Mouse (Mus musculus): Measurements from ENCODE around the gene Gpr39. TPM values are rescaled to one million over a fixed set of nuclear protein-coding genes. Genes with fewer than 3 reads are reported as not detected.

Gpr39 gene
- polyA plus RNA-seq, 1 experiment from 2014 or later, result 3.9 TPM

GRCm38 (mm10) chr1:125663104-125663503, 13.7 kb upstream of the Gpr39 start:
- H3K4me1 ChIP-seq, result no peaks in the 10 kb centered on the region
- WGBS, result 37% methylated on average over 4 of the region's 4 CpGs
- H3K4me3 ChIP-seq, result no peak overlapping the region
- H3K9ac ChIP-seq, result no peak overlapping the region
- H3K27me3 ChIP-seq, result no peaks in the 10 kb centered on the region
- H3K27ac ChIP-seq, result no peak overlapping the region
- no peaks in the 10 kb centered on the region for H3K36me3 ChIP-seq
- no peak overlapping the region for H3K4me2 ChIP-seq
- no peaks in the 10 kb centered on the region for H3K9me3 ChIP-seq
- ATAC-seq (ENCODE audit: borderline replicate concordance, extremely low read depth, low FRiP score, low TSS enrichment), result no peak

GRCm38 (mm10) chr1:125665127-125665637, 11.6 kb upstream of the Gpr39 start:
- Histone ChIP-seq H3K9me3 (no peaks in the 10 kb centered on the region), H3K4me2 (no peak overlapping the region), H3K4me1 (no peaks in the 10 kb centered on the region), H3K9ac (no peak overlapping the region), H3K27me3 (no peaks in the 10 kb centered on the region), H3K4me3 (no peak overlapping the region), H3K27ac (no peak overlapping the region), H3K36me3 (no peaks in the 10 kb centered on the region)
- WGBS, result 65% methylated on average over 5 of the region's 5 CpGs
- no peak for ATAC-seq (ENCODE audit: borderline replicate concordance, extremely low read depth, low FRiP score, low TSS enrichment)

DNA sequence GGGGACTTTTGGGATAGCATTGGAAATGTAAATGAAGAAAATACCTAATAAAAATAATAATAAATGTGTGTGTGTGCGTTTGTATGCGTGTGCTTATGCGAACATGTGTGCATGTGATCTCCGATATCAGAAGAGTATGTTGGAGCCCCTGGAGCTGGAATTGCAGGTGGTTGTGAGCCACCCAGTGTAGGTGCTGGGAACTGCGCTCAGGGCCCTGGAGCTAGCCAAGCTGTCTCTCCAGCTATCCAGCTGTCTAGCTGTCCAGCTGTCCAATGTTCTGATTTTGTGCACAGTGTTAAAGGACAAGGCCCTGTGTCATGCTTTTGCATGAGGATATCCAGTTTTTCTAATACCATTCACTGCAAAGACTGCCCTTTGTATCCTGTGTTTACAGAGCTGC, 7.8 kb upstream of the Gpr39 start:
- no peak overlapping the region for H3K4me3 ChIP-seq
- no peaks in the 10 kb centered on the region for H3K9me3 ChIP-seq
- H3K9ac ChIP-seq, result no peak overlapping the region
- no peaks in the 10 kb centered on the region for H3K4me1 ChIP-seq
- H3K27me3 ChIP-seq, result no peaks in the 10 kb centered on the region
- H3K4me2 ChIP-seq, result no peak overlapping the region
- ATAC-seq (ENCODE audit: borderline replicate concordance, extremely low read depth, low FRiP score, low TSS enrichment), result no peak
- H3K36me3 ChIP-seq, result no peaks in the 10 kb centered on the region
- H3K27ac ChIP-seq, result no peak overlapping the region
- 81% methylated on average over 5 of the region's 5 CpGs for WGBS

DNA sequence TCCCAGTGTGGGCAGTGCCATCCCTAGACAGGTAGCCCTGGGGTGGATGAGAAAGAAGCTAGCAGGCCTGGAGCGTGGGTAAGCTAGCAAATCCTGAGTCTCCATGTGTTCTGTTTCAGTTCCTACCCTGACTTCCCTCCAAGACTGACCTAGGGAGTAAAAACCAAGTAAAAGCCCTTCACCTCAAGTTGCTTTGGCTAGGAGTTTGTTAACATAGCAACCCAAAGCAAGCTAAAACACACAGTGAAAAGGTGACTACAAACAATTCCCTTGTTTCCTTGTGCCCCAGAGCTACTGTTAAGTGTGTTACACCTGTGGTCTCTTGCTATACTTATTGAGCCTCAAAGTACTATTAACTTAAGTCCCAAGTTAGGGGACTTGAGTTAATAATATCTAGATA, 1.6 kb upstream of the Gpr39 start:
- Histone ChIP-seq H3K27me3 (no peaks in the 10 kb centered on the region), H3K36me3 (no peaks in the 10 kb centered on the region), H3K4me1 (peaks cover 23% of the 10 kb centered on the region), H3K9me3 (no peaks in the 10 kb centered on the region), H3K4me2 (no peak overlapping the region), H3K4me3 (no peak overlapping the region), H3K9ac (no peak overlapping the region), H3K27ac (peak overlapping the region; percentile 89)
- no peak for ATAC-seq (ENCODE audit: borderline replicate concordance, extremely low read depth, low FRiP score, low TSS enrichment)
- 63% methylated on average over 1 of the region's 1 CpGs for WGBS

DNA sequence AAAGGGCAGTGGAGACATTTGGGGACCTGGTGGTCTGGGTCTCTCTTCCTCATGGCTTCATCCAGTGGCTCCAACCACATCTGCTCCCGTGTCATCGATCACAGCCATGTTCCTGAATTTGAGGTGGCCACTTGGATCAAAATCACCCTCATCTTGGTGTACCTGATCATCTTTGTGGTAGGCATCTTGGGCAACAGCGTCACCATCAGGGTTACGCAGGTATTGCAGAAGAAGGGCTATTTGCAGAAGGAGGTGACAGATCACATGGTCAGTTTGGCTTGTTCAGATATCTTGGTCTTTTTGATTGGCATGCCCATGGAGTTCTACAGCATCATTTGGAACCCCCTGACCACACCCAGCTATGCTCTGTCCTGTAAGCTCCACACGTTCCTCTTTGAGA, 491 bp downstream of the Gpr39 start:
- WGBS, result 62% methylated on average over 5 of the region's 5 CpGs
- peak overlapping the region; percentile 14; the same call in 1 of the 2 replicates for H3K9ac ChIP-seq
- H3K27me3 ChIP-seq, result no peaks in the 10 kb centered on the region
- no peaks in the 10 kb centered on the region for H3K9me3 ChIP-seq
- peak overlapping the region; percentile 89 for H3K27ac ChIP-seq
- H3K4me3 ChIP-seq, result peak overlapping the region; percentile 31
- H3K36me3 ChIP-seq, result no peaks in the 10 kb centered on the region
- no peak for ATAC-seq (ENCODE audit: borderline replicate concordance, extremely low read depth, low FRiP score, low TSS enrichment)
- H3K4me2 ChIP-seq, result peak overlapping the region; percentile 48
- peaks cover 23% of the 10 kb centered on the region for H3K4me1 ChIP-seq

- Histone ChIP-seq H3K9ac (no peak overlapping the region), H3K4me2 (no peak overlapping the region; the same call in 1 of the 2 replicates), H3K36me3 (no peaks in the 10 kb centered on the region), H3K4me1 (peaks cover 23% of the 10 kb centered on the region), H3K27ac (no peak overlapping the region), H3K4me3 (no peak overlapping the region), H3K27me3 (no peaks in the 10 kb centered on the region), H3K9me3 (no peaks in the 10 kb centered on the region)
- ATAC-seq (ENCODE audit: borderline replicate concordance, extremely low read depth, low FRiP score, low TSS enrichment), result no peak
- WGBS, result 61% methylated on average over 4 of the region's 4 CpGs
Observed at GRCm38 (mm10) chr1:125679522-125680077, 2.8 kb downstream of the Gpr39 start.

DNA sequence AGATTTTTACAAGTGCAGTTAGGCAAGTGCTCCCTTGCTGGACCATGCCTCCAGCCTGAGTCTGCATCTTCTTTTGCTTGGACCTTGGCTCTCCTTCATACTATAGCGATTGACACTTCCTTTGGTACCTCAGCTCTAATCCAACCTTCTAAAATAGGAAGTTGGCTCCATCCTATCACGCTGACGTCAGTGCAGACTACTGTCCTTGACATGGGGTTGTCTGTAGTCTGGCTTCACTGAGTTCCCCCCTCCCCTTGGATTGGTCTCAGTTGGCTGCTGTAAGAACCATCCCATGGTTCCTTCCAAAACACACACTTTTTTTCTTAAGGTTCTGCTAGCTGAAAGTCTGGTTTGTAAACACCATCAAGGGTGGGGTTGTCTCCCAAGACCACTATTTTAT, 7.6 kb downstream of the Gpr39 start:
- ATAC-seq (ENCODE audit: borderline replicate concordance, extremely low read depth, low FRiP score, low TSS enrichment), result no peak
- Histone ChIP-seq H3K9me3 (no peaks in the 10 kb centered on the region), H3K4me2 (no peak overlapping the region), H3K4me1 (0 out of 2 replicates have a peak, but pooled peaks cover 18% of the 10 kb centered on the region), H3K27ac (no peak overlapping the region), H3K36me3 (no peaks in the 10 kb centered on the region), H3K4me3 (no peak overlapping the region), H3K9ac (no peak overlapping the region), H3K27me3 (no peaks in the 10 kb centered on the region)
- 75% methylated on average over 3 of the region's 3 CpGs for WGBS

DNA sequence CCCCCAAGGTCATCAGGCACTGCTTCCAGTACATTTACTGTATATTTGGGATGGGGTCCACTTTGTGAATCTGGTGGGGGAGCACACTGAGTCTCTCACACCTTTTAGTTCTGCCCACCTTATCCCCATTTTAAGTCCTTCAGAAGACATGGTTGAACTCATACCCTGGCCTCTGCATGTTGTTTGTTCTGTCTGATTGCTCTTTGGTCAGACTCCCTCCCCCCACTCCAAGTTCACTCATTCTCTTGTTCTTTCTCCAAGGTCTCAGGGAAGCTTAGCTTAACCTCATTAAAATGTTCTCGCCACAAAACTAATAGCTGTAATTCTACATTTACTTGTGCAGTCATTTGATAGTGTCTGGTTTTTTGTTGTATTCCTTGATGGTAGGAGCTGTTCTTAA, 8.5 kb downstream of the Gpr39 start:
- 0 out of 2 replicates have a peak, but pooled peaks cover 13% of the 10 kb centered on the region for H3K4me1 ChIP-seq
- H3K9ac ChIP-seq, result no peak overlapping the region
- ATAC-seq (ENCODE audit: borderline replicate concordance, extremely low read depth, low FRiP score, low TSS enrichment), result no peak
- H3K4me3 ChIP-seq, result no peak overlapping the region
- 80% methylated on average over 1 of the region's 1 CpGs for WGBS
- no peaks in the 10 kb centered on the region for H3K27me3 ChIP-seq
- no peak overlapping the region for H3K4me2 ChIP-seq
- no peaks in the 10 kb centered on the region for H3K36me3 ChIP-seq
- H3K9me3 ChIP-seq, result no peaks in the 10 kb centered on the region
- H3K27ac ChIP-seq, result no peak overlapping the region

DNA sequence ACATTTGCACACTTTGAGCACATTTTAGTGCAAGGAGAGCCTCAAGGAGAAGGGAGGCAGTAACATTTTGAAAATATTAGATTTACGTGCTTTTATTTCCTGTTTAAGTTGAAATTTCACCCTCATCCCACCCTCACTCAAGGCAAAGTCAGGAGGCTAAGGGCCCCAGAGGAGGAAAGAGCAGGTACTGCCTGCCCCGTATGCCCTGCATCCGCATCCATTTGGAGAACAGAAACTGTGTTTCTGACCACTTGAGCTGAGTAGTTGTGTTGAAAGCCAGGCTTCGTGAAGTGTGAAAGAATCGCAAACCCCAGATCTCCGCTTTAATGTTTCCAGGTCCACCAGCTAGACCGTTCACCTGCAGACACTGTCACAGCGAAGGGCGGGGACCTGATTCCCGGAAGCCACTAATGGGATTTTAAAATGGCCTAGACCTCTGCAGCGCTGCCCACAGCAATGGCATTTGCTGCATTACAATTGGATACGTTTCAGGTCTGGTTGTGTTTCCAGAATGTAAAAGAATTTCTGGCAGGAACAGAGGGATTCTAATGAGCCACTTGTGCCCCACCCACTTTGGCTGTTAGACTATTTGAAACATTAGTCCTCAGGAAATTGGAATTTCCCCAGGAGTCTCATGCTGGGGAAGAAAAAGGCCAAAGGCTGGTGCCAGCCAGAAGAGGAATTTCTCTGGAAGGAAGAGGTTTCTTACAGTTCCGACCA, 11.1 kb downstream of the Gpr39 start:
- Histone ChIP-seq H3K9ac (no peak overlapping the region), H3K27me3 (no peaks in the 10 kb centered on the region), H3K9me3 (no peaks in the 10 kb centered on the region), H3K4me1 (0 out of 2 replicates have a peak, but pooled peaks cover 13% of the 10 kb centered on the region), H3K36me3 (no peaks in the 10 kb centered on the region), H3K4me2 (peak overlapping the region; percentile 15; the same call in 1 of the 2 replicates), H3K27ac (no peak overlapping the region), H3K4me3 (no peak overlapping the region)
- 62% methylated on average over 13 of the region's 13 CpGs for WGBS
- peak; percentile 14; the same call in 1 of the 2 replicates for ATAC-seq (ENCODE audit: borderline replicate concordance, extremely low read depth, low FRiP score, low TSS enrichment)

GRCm38 (mm10) chr1:125693541-125693940, 16.7 kb downstream of the Gpr39 start:
- ATAC-seq (ENCODE audit: borderline replicate concordance, extremely low read depth, low FRiP score, low TSS enrichment), result no peak
- no peak overlapping the region for H3K9ac ChIP-seq
- H3K9me3 ChIP-seq, result no peaks in the 10 kb centered on the region
- no peak overlapping the region for H3K27ac ChIP-seq
- no peaks in the 10 kb centered on the region for H3K36me3 ChIP-seq
- no peak overlapping the region for H3K4me3 ChIP-seq
- H3K27me3 ChIP-seq, result no peaks in the 10 kb centered on the region
- H3K4me1 ChIP-seq, result no peaks in the 10 kb centered on the region
- H3K4me2 ChIP-seq, result no peak overlapping the region

DNA sequence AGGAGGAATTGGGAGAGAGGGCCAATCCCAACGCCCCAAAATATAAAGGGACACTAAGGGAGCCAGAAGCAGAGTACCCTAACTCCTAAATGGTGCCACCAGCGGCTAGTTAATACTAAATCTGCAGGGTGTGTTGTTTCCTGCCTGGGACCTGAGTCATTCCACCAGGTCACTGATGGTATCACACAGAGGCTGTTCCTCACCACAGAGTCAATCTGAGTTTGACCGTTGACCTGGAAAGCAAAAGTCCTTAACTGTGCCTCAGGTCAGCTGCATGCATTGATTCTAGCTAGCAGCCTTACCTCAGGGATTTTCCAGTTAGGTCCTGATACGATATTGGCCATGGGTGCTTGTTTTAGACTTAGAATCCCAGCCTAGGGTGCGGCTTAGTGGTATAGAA, 17.5 kb downstream of the Gpr39 start:
- no peak overlapping the region for H3K9ac ChIP-seq
- no peaks in the 10 kb centered on the region for H3K27me3 ChIP-seq
- no peaks in the 10 kb centered on the region for H3K4me1 ChIP-seq
- ATAC-seq (ENCODE audit: borderline replicate concordance, extremely low read depth, low FRiP score, low TSS enrichment), result no peak
- WGBS, result 74% methylated on average over 5 of the region's 5 CpGs
- no peaks in the 10 kb centered on the region for H3K9me3 ChIP-seq
- H3K4me3 ChIP-seq, result no peak overlapping the region
- no peaks in the 10 kb centered on the region for H3K36me3 ChIP-seq
- no peak overlapping the region for H3K27ac ChIP-seq
- no peak overlapping the region for H3K4me2 ChIP-seq

DNA sequence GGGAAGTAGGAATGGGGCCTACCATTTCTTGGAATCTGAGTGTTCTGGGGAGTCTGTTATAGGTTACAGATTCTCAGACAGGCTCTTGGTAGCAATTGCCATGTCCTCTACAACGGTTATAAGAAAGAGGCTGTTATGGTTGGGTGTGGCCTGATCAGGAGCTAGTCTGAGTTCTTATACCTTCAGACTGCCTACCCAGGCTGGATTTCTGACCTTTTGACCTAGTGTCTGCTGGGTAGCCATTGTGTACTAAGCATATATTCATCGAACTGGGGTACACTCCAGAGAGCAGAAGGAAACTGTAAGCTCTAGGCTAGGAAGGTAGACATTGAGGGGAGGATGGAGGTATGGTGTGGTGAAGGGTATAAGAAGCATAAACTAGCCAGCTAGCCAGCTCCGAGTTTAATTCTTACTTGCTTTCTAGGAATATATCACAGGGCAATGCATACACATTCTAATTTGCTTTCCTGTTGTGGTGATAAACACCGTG, 24.4 kb downstream of the Gpr39 start:
- no peaks in the 10 kb centered on the region for H3K36me3 ChIP-seq
- no peak overlapping the region for H3K9ac ChIP-seq
- no peak for ATAC-seq (ENCODE audit: borderline replicate concordance, extremely low read depth, low FRiP score, low TSS enrichment)
- H3K4me1 ChIP-seq, result no peaks in the 10 kb centered on the region
- 79% methylated on average over 4 of the region's 4 CpGs for WGBS
- H3K27me3 ChIP-seq, result no peaks in the 10 kb centered on the region
- H3K27ac ChIP-seq, result no peak overlapping the region
- H3K4me2 ChIP-seq, result no peak overlapping the region
- no peaks in the 10 kb centered on the region for H3K9me3 ChIP-seq
- no peak overlapping the region for H3K4me3 ChIP-seq

Data from lung, embryonic 15.5 days (tissue).